Mouse (Mus musculus) cerebellum, adult 2 months (tissue): ENCODE results near the gene Klhl2.

Experiments used
- CTCF ChIP-seq: fragments of 200-500 bp; IDR thresholded peaks from 2 replicates; pipeline ENCODE4 v1.5.1; 2011; ENCODE audit warnings: low read depth, mild to moderate bottlenecking, control low read depth, low read length, moderate library complexity, borderline replicate concordance; ENCODE audit not compliant: insufficient read depth
- POLR2A ChIP-seq: fragments of 200-500 bp; IDR thresholded peaks from 2 replicates; pipeline ENCODE4 v1.6.1; 2011; ENCODE audit warnings: low read length, control low read depth, borderline replicate concordance; ENCODE audit not compliant: insufficient read depth

DNA sequence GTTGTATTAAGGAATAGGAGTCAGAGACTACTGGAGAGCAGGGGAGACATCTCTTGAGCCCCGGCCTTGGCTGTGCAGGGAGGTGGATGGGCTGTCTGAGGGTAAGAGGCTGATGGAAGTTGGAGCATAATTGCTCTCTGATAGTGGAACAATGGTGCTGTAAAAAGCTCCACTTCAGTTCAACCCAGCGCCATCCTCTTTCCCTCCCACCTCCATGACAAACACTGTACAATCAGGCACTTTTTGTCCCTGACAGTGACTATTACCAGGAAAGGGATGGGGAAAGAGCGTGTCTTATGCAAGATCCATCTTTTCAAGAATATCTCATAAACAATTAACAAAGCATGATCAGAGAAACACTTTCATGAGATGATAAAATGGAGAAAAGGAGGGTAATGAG lies 6.6 kb downstream of the Klhl2 start:
- TF ChIP-seq CTCF (no peak), POLR2A (no peak)
